Mouse (Mus musculus): ENCODE measurements around the gene Ifitm3. TPM values are rescaled to one million over a fixed set of nuclear protein-coding genes. Genes with fewer than 3 reads are reported as not detected.
"Not testable (repeated sequence)": the region's sequence is repeated elsewhere in the genome, so short reads cannot be mapped to it uniquely, and the experiment has no call there.

Gene Ifitm3
- total and polyA plus RNA-seq, 3 experiments, result 0.25 TPM; not detected in 2

DNA sequence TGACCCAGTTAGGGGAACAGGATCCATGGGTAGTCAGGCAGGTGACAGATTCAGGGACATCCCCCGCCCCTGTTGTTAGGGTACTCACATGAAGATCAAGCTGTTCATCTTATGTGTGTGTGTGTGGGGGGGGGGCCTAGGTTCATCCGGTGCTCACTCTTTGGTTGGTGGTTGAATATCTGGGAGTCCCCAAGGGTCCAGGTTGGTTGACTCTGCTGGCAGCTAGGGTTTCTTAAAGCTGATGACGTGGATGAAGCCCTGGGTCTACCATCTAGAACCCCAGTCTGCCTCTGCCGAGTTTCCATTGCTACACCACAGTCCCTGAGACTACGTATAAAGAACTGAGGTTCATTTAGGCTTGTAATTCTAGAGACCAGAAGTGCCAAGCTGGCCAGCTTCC, 8.5 kb upstream of the Ifitm3 start:
- H3K27me3 ChIP-seq (replicated peaks), result no peaks in the 10 kb centered on the region
- dilution Hi-C loops (cut with MboI; ENCODE audit: extremely low pct_ligation_motif_present, extremely low pct_unique_long_range_greater_than_20kb, low sequenced_read_pairs), result no loop called here
- no peak overlapping the region for H3K9ac ChIP-seq (ENCODE audit: insufficient read depth, low read depth)
- H3K4me2 ChIP-seq (ENCODE audit: insufficient read depth, low read depth, poor library complexity, severe bottlenecking), result no peak overlapping the region
- DNase-seq (ENCODE audit: extremely low read depth), result no peak
- TF ChIP-seq RCOR1 (conservative IDR thresholded peaks at IDR 0.05; ENCODE audit: low read depth, low read length) (no peak), MEF2A (IDR thresholded peaks at IDR 0.05; ENCODE audit: borderline replicate concordance, low read depth, low read length) (no peak), NELFE (IDR thresholded peaks at IDR 0.05; ENCODE audit: low read depth, low read length) (no peak), POLR2A (IDR thresholded peaks at IDR 0.05; ENCODE audit: low read depth, low read length) (no peak), MAX (IDR thresholded peaks at IDR 0.05; ENCODE audit: low read length) (no peak), CHD1 (IDR thresholded peaks at IDR 0.05; ENCODE audit: low read depth, low read length) (no peak), E2F4 (IDR thresholded peaks at IDR 0.05; ENCODE audit: insufficient replicate concordance, low read depth, low read length) (no peak), GABPA (IDR thresholded peaks at IDR 0.05; ENCODE audit: insufficient replicate concordance, low read depth, low read length) (no peak), SMC3 (IDR thresholded peaks at IDR 0.05; ENCODE audit: low read depth, low read length) (no peak), ETS1 (conservative IDR thresholded peaks at IDR 0.05; ENCODE audit: low read depth, low read length) (no peak), KAT2A (IDR thresholded peaks at IDR 0.05; ENCODE audit: insufficient replicate concordance, low read length) (no peak), UBTF (IDR thresholded peaks at IDR 0.05; ENCODE audit: low read depth, low read length) (no peak), CHD2 (IDR thresholded peaks at IDR 0.05; ENCODE audit: low read length) (no peak), TCF12 (IDR thresholded peaks at IDR 0.05; ENCODE audit: low read depth, low read length) (no peak), POLR2AphosphoS2 (IDR thresholded peaks at IDR 0.05; ENCODE audit: low read depth, low read length) (no peak)
- H3K4me3 ChIP-seq (replicated peaks in 1 of 3; ENCODE audit: low read depth in 2 of 3, low read length in 2 of 3, poor library complexity in 1 of 3), result no peak overlapping the region
- H3K9me3 ChIP-seq (replicated peaks; ENCODE audit: low read length), result peaks cover 5% of the 10 kb centered on the region
- no peaks in the 10 kb centered on the region for H3K36me3 ChIP-seq (replicated peaks in 1 of 2; ENCODE audit: control insufficient read depth in 1 of 2, insufficient read depth in 1 of 2, low read length in 1 of 2)
- in situ Hi-C loops (cut with MboI; ENCODE audit: low pct_ligation_motif_present, low pct_unique_long_range_greater_than_20kb, low sequenced_read_pairs), result no loop called here
- peaks cover 16 to 36% of the 10 kb centered on the region in 2 experiments for H3K4me1 ChIP-seq (ENCODE audit: control insufficient read depth in 1 of 2, insufficient read depth in 2 of 2)
- H3K27ac ChIP-seq (ENCODE audit: insufficient read depth, low read depth), result no peak overlapping the region
- H3K79me2 ChIP-seq (replicated peaks; ENCODE audit: control insufficient read depth, extremely low read depth, insufficient read depth, poor library complexity, severe bottlenecking), result no peaks in the 10 kb centered on the region

DNA sequence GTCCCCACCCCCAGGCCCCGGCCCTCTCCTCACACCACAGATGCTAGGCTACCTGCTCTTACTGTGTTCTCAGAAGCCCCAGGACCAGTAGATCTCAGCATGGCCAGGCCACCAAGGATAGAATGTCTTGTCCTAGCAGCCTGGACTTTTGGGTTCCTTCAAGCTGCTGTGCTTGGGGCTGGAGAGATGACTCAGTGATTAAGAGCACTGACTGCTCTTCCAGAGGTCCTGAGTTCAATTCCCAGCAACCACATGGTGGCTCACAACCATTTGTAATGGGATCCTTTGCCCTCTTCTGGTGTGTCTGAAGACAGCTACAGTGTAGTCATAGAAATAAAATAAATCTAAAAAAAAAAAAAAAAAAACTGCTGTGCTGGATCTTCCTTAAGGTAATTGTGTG, 7.3 kb upstream of the Ifitm3 start, which contains the start of gene Ifitm6:
Gene Ifitm6, minus strand, starts transcription at position 101 of the 400 bp plus-strand sequence.
- H3K9me3 ChIP-seq (replicated peaks; ENCODE audit: low read length); DNase-seq (ENCODE audit: extremely low read depth); H3K9ac ChIP-seq (ENCODE audit: insufficient read depth, low read depth); dilution Hi-C loops (cut with MboI; ENCODE audit: extremely low pct_ligation_motif_present, extremely low pct_unique_long_range_greater_than_20kb, low sequenced_read_pairs); H3K36me3 ChIP-seq (replicated peaks in 1 of 2; ENCODE audit: control insufficient read depth in 1 of 2, insufficient read depth in 1 of 2, low read length in 1 of 2); H3K4me2 ChIP-seq (ENCODE audit: insufficient read depth, low read depth, poor library complexity, severe bottlenecking); H3K27ac ChIP-seq (ENCODE audit: insufficient read depth, low read depth); in situ Hi-C loops (cut with MboI; ENCODE audit: low pct_ligation_motif_present, low pct_unique_long_range_greater_than_20kb, low sequenced_read_pairs); H3K4me3 ChIP-seq (replicated peaks in 1 of 3; ENCODE audit: low read depth in 2 of 3, low read length in 2 of 3, poor library complexity in 1 of 3); H3K27me3 ChIP-seq (replicated peaks); H3K79me2 ChIP-seq (replicated peaks; ENCODE audit: control insufficient read depth, extremely low read depth, insufficient read depth, poor library complexity, severe bottlenecking): not testable (repeated sequence)
- peaks cover 16 to 36% of the 10 kb centered on the region in 2 experiments for H3K4me1 ChIP-seq (ENCODE audit: control insufficient read depth in 1 of 2, insufficient read depth in 2 of 2)
